Mouse (Mus musculus) lung, embryonic 15.5 days (tissue): ENCODE data around the gene Hjurp. TPM values are rescaled to one million over a fixed set of nuclear protein-coding genes. Genes with fewer than 3 reads are reported as not detected.

Experiments
- ATAC-seq: fragments of 200-750 bp; cut with Nextera tagmentation; 2 replicates; pipeline ENCODE4 v1.8.0; 2017; ENCODE audit warnings: moderate number of reproducible peaks, borderline replicate concordance; ENCODE audit not compliant: low FRiP score, low TSS enrichment; ENCODE audit errors: extremely low read depth
- H3K27ac ChIP-seq: fragments of 300-500 bp; sonication (generic); 2 replicates; pipeline ENCODE4 v1.5.1; 2015; ENCODE audit warnings: moderate library complexity, mild to moderate bottlenecking, inconsistent platforms
- H3K27me3 ChIP-seq: fragments of 300-500 bp; sonication (generic); 2 replicates; pipeline ENCODE4 v1.6.1; 2015; ENCODE audit warnings: inconsistent platforms
- H3K36me3 ChIP-seq: fragments of 300-500 bp; sonication (generic); 2 replicates; pipeline ENCODE4 v1.6.1; 2015; ENCODE audit warnings: inconsistent platforms
- H3K4me1 ChIP-seq: fragments of 300-500 bp; sonication (generic); 2 replicates; pipeline ENCODE4 v1.6.1; 2015; ENCODE audit warnings: inconsistent platforms
- H3K4me2 ChIP-seq: fragments of 300-500 bp; sonication (generic); 2 replicates; pipeline ENCODE4 v1.6.1; 2015; ENCODE audit warnings: inconsistent platforms, mild to moderate bottlenecking, moderate library complexity
- H3K4me3 ChIP-seq: fragments of 300-500 bp; sonication (generic); 2 replicates; pipeline ENCODE4 v1.5.1; 2015; ENCODE audit warnings: mild to moderate bottlenecking, inconsistent platforms
- H3K9ac ChIP-seq: fragments of 300-500 bp; sonication (generic); 2 replicates; pipeline ENCODE4 v1.6.1; 2015; ENCODE audit warnings: inconsistent platforms
- H3K9me3 ChIP-seq: fragments of 300-500 bp; sonication (generic); 2 replicates; pipeline ENCODE4 v1.6.1; 2016; ENCODE audit warnings: inconsistent platforms
- WGBS: fragments of 180-500 bp; shearing (Covaris S2); methylation state at CpG from one replicate; pipeline ENCODE4 v1.1.7; 2015; 5-methylcytosine and 5-hydroxymethylcytosine counted together
- polyA plus RNA-seq: library from polyadenylated mRNA; unstranded; fragments of >200 nt; fragmentation: Nextera tagmentation; extraction: Ambion mirVana; gene quantifications from 2 replicates; pipeline ENCODE4 v1.2.1, GENCODE M21; 2015

The Hjurp gene
- polyA plus RNA-seq, 1 experiment from 2014 or later: 198 TPM

DNA sequence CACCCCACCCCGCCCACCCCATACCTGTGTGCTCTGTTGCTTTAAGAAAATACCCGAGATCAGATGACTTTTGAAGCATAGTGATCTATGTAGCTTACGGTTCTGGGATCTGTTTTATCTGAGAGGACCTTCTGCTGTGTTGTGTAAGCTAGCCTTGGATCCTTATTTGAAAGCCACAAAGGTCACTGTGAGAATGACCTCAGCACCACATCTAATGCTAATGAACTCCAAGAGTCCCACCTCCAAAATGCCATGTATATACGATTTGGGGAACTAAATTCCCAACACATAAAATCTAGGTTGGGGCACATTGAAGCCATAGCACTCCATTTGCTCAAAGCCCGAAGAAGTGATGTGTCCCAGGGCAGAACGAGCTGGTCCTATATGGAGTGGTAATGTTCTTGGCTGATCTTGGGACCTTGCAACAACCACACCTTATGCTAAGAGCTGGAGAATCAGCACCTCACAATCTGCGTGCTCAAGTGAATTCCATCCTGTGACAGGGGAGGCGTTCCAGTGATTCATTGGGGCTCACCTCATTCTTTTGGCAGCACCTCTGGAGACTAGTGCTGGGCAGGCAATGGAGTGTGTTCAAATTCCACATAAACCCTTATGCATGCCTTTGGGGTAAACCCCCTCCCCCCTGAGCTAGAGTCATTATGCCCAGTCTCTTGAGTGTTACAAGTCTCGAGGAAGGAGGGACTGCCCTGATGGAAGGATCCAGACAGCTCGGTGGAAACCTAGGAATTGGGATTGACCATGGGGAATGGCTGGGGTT, 20.4 kb downstream of the Hjurp start:
- no peaks in the 10 kb centered on the region; the same call in 1 of the 2 replicates for H3K9me3 ChIP-seq
- no peaks in the 10 kb centered on the region for H3K27me3 ChIP-seq
- H3K4me1 ChIP-seq: no peaks in the 10 kb centered on the region
- 71% methylated on average over 10 of the region's 10 CpGs for WGBS
- H3K4me2 ChIP-seq: no peak overlapping the region
- H3K4me3 ChIP-seq: no peak overlapping the region
- no peak overlapping the region for H3K27ac ChIP-seq
- H3K9ac ChIP-seq: no peak overlapping the region
- peaks cover 24% of the 10 kb centered on the region for H3K36me3 ChIP-seq
- no peak for ATAC-seq

DNA sequence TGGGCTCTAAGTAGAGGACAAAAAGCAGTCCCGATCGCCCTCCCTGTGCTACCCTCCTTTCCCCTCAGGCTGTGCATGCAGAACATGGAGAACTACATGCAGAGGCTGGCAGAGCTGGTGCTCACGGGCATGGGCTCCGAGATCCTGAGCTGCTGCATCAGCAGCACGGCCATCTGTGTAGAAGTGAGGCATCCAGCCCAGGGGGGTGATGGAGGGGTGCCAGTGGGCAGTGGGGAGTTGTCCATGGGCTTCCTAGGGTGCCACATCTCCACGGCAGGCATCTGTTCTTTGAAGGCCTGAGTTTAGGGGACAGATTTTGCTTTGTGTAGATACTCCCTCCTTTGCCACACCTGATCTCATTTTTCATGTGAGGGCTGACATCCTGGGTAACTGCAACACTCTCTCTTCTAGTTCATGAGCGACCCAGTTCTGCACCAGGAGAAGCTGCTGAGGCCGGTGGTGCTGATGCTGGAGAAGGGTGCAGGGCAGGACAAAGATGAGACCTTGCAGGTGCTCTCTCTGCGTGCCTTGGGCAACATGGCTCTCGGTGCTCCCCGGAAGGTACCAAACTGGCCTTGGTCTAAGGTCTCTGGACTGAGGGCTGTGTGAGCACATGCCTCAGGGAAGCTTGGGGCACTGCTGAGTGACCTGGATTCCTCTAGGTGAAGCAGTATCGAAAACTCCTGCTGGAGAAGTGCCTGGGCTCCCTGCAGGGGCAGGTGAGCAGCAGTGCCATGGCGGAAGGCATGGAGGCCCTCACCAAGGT, 21.3 kb downstream of the Hjurp start:
- Histone ChIP-seq H3K9me3 (no peaks in the 10 kb centered on the region; the same call in 1 of the 2 replicates), H3K4me2 (no peak overlapping the region), H3K36me3 (peaks cover 15% of the 10 kb centered on the region; the same call in 1 of the 2 replicates), H3K27me3 (no peaks in the 10 kb centered on the region), H3K9ac (no peak overlapping the region), H3K4me1 (no peaks in the 10 kb centered on the region), H3K4me3 (no peak overlapping the region), H3K27ac (no peak overlapping the region)
- whole genome bisulfite sequencing: 77% methylated on average over 13 of the region's 13 CpGs
- no peak for ATAC-seq

DNA sequence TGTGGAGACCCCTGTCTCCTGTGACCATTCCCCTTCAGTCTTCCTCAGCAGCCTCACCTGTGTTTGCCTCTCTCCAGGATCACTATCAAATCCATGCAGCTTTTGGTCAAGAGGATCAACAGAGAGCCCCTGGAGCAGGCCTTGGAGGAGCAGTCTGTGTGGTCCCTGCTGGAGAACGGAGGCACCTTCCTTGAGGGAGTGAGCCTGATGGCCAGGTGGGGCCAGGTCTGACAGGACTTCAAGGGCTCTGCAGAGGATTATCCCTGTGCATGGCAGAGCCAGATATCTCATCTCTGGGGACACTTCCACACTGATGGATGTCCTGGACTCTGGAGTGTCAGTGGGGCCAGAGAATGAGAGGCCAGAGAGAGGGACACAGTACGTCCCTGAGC, 22.0 kb downstream of the Hjurp start:
- Histone ChIP-seq H3K9me3 (peaks cover 4% of the 10 kb centered on the region; the same call in 1 of the 2 replicates), H3K4me2 (no peak overlapping the region), H3K27me3 (no peaks in the 10 kb centered on the region), H3K27ac (no peak overlapping the region), H3K36me3 (peaks cover 9% of the 10 kb centered on the region; the same call in 1 of the 2 replicates), H3K4me3 (no peak overlapping the region), H3K9ac (no peak overlapping the region), H3K4me1 (no peaks in the 10 kb centered on the region)
- 51% methylated on average over 2 of the region's 2 CpGs for WGBS
- ATAC-seq: no peak

DNA sequence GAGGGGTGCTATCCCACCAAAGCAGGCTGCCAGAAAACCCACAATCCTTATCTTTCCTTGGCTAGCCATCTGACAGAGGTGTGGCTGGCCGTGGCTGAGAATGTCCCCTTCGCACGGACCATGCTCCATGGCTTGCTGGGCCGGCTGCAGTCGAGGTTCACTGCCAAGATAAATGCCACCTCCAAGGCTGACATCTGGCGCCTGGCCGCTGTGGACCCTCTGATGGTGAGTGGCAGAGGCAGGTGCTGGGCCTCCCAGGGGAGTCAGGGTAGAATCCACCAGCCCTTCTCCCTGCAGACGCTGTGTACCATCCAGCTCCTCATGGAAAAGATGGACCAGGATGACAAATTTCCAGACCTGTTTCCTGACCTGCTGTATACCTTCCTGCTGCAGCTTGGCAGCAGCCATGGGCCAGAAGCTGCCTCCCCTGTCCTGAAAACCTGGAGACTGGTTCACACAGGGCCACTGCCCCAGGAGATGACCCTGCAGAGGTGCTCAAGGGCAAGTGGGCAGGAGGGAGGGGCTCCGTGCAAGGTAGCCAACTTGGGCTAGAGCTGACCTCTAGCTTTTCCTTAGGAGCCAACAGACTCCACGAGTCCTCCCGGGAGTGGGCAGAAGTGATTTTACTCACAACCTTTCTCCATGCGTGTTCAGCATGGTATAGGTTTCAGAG, 22.5 kb downstream of the Hjurp start:
- 83% methylated on average over 12 of the region's 12 CpGs for WGBS
- H3K36me3 ChIP-seq: peaks cover 4% of the 10 kb centered on the region; the same call in 1 of the 2 replicates
- H3K27ac ChIP-seq: no peak overlapping the region
- no peaks in the 10 kb centered on the region for H3K4me1 ChIP-seq
- ATAC-seq: no peak
- no peak overlapping the region for H3K4me3 ChIP-seq
- H3K9ac ChIP-seq: no peak overlapping the region
- H3K9me3 ChIP-seq: peaks cover 8% of the 10 kb centered on the region
- H3K27me3 ChIP-seq: no peaks in the 10 kb centered on the region
- H3K4me2 ChIP-seq: no peak overlapping the region

DNA sequence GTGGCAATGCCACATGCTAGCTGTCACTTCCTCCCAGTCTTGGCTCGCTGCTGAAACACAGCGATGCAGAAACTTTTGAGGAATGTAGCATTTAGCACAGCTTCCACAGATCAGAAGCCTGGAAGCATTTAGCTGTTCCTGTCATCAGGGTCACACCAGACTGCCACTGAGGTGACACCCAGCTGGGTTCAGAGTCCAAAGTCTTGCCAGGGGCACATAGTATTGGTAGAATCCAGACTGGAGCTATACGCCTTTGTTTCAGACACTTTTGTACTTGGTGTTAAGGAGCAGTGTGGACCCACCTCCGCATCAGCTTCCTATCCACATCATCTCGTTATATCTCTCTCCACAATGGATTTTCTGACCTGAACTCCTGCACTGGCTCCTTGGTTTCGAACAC, 23.9 kb downstream of the Hjurp start:
- Histone ChIP-seq H3K9me3 (peaks cover 19% of the 10 kb centered on the region), H3K27me3 (no peaks in the 10 kb centered on the region), H3K27ac (no peak overlapping the region), H3K4me2 (no peak overlapping the region), H3K4me3 (no peak overlapping the region), H3K4me1 (no peaks in the 10 kb centered on the region), H3K9ac (no peak overlapping the region), H3K36me3 (no peaks in the 10 kb centered on the region)
- no peak for ATAC-seq
- 69% methylated on average over 6 of the region's 6 CpGs for WGBS

DNA sequence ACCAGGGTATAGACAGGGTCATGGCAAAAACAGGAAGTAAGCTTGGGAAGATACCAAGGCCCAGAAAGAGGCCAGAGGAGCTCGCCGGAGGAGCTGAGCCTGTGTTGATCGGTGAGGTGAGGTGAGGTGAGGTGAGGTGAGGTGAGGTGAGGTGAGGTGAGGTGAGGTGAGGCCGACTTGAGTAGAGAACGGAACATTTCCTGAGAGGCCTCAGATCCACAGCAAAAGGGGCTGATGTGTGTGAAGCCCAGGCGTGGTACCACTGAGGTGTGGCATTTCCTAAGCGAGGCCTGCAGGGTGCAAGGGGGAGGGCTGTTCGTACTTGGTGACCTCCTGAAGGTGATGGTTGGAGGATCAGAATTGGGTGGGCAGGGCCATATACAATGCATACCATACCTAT, 24.3 kb downstream of the Hjurp start:
- H3K27ac ChIP-seq: no peak overlapping the region
- H3K9me3 ChIP-seq: peaks cover 19% of the 10 kb centered on the region
- H3K36me3 ChIP-seq: no peaks in the 10 kb centered on the region
- H3K4me2 ChIP-seq: no peak overlapping the region
- no peaks in the 10 kb centered on the region for H3K4me1 ChIP-seq
- H3K4me3 ChIP-seq: no peak overlapping the region
- ATAC-seq: no peak
- H3K27me3 ChIP-seq: no peaks in the 10 kb centered on the region
- H3K9ac ChIP-seq: no peak overlapping the region
- 72% methylated on average over 8 of the region's 8 CpGs for WGBS

DNA sequence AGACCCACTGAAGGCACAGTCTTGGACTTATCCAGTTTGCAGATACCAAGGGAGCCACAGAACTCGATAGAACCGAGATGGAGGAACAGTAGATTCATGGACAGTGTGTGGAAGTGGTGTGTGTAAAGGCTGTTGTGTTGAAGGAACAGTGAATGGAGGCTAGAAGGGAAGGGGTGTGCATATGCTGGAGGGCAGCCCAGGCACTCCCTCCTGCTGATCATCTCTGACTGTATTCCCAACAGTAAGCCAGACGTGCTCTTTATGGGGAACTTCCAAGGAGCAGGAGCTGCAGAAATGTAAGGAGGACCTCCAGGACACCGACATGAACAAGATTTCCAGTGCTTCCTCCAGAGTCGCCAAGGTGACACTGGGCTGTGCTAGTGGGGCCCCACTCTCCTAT, 27.4 kb downstream of the Hjurp start:
- ATAC-seq: no peak
- H3K36me3 ChIP-seq: no peaks in the 10 kb centered on the region
- H3K4me2 ChIP-seq: no peak overlapping the region
- H3K27ac ChIP-seq: no peak overlapping the region
- no peaks in the 10 kb centered on the region for H3K27me3 ChIP-seq
- no peak overlapping the region for H3K9ac ChIP-seq
- no peaks in the 10 kb centered on the region for H3K4me1 ChIP-seq
- WGBS: 78% methylated on average over 5 of the region's 5 CpGs
- H3K4me3 ChIP-seq: no peak overlapping the region
- H3K9me3 ChIP-seq: peaks cover 19% of the 10 kb centered on the region

DNA sequence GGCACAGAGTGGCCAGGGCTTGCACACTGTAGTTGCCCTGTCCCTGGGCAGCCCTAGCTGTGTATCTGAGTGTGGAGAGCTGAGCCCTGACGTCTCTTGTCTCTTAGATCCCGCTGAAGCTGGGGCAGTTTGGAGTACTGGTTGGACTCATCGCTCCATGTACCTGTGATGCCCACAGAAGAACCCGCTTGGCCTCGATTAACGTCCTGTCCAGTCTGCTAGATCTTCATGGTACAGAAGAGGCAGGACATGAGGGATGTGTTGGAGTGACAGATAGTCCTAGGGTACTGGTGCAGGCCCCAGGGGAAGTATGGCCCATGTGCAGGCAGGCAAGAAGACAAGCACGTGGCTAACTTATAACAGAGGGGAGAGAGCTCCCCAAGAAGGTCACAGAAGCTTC, 27.8 kb downstream of the Hjurp start:
- H3K27ac ChIP-seq: no peak overlapping the region
- no peak overlapping the region for H3K9ac ChIP-seq
- H3K4me3 ChIP-seq: no peak overlapping the region
- no peaks in the 10 kb centered on the region for H3K4me1 ChIP-seq
- no peaks in the 10 kb centered on the region for H3K36me3 ChIP-seq
- H3K9me3 ChIP-seq: peaks cover 19% of the 10 kb centered on the region
- H3K4me2 ChIP-seq: no peak overlapping the region
- no peaks in the 10 kb centered on the region for H3K27me3 ChIP-seq
- ATAC-seq: no peak
- 72% methylated on average over 7 of the region's 7 CpGs for WGBS

DNA sequence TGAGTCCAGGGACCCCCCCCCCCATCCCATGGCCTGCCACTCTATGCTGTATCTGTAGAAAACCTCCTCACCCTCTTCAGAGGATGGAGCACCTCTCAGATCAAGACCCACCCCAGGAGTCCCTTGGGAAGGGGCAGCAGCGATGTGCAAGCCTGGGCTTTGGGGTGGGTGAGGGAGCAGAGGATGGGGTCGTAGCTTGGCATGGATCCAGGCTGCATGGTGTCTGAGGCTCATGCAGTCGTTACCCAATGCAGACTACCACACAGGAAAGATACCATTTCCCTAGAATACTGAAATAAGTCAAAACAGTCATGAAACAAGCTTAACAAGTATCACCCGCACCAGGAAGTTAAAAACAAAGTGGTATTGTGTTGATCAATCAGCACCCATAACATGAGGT, 28.8 kb downstream of the Hjurp start:
- Histone ChIP-seq H3K36me3 (no peaks in the 10 kb centered on the region), H3K4me1 (no peaks in the 10 kb centered on the region), H3K4me2 (no peak overlapping the region), H3K27ac (no peak overlapping the region), H3K4me3 (no peak overlapping the region), H3K27me3 (no peaks in the 10 kb centered on the region), H3K9ac (no peak overlapping the region), H3K9me3 (peaks cover 19% of the 10 kb centered on the region)
- peak; percentile 4; the same call in 1 of the 2 replicates for ATAC-seq
- WGBS: 64% methylated on average over 4 of the region's 4 CpGs

DNA sequence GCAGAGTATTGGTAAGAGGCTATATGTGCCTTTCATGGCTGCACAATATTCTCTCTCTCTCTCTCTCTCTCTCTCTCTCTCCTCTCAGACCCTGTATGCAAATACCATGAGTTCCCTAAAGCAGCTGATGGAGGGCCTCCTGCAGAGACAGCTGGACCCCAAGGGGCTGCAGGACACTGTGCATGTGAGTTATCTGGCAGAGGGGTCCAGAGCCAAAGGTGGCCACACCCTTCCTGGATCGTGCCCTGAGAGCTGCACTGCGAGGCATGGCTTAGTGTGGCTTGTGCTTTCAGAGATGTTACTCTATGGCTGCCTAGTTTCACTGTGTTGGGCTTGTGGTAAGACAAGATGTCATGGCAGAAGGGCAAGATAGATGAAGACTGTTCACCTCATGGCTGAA, 29.8 kb downstream of the Hjurp start:
- Histone ChIP-seq H3K27ac (no peak overlapping the region), H3K36me3 (no peaks in the 10 kb centered on the region), H3K4me1 (no peaks in the 10 kb centered on the region), H3K4me2 (no peak overlapping the region), H3K9me3 (peaks cover 23% of the 10 kb centered on the region), H3K27me3 (no peaks in the 10 kb centered on the region), H3K9ac (no peak overlapping the region), H3K4me3 (no peak overlapping the region)
- 45% methylated on average over 2 of the region's 2 CpGs for WGBS
- no peak for ATAC-seq

DNA sequence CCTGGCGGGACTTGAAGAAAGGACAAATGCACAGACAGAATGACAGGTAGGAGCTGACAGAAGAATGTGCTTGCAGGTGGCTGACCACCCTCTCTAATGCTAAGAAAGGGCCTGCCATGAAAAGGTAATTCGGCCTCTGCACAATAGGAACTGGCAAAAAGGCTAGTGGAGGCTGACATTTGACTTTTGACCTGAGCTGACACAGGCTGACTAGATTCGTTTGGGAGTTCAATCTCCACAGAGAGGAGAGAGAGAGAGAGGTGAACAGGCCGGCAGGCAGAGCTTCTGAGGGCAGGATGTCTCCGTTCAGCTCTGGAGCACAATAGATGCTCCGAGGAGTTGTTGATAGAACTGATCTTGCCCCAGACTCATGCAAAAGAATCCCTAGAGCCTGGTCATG, 31.0 kb downstream of the Hjurp start:
- peaks cover 25% of the 10 kb centered on the region for H3K9me3 ChIP-seq
- H3K27ac ChIP-seq: no peak overlapping the region
- no peak for ATAC-seq
- H3K4me2 ChIP-seq: no peak overlapping the region
- no peaks in the 10 kb centered on the region for H3K36me3 ChIP-seq
- H3K27me3 ChIP-seq: no peaks in the 10 kb centered on the region
- no peak overlapping the region for H3K9ac ChIP-seq
- H3K4me1 ChIP-seq: no peaks in the 10 kb centered on the region
- WGBS: 47% methylated on average over 6 of the region's 6 CpGs
- no peak overlapping the region for H3K4me3 ChIP-seq

DNA sequence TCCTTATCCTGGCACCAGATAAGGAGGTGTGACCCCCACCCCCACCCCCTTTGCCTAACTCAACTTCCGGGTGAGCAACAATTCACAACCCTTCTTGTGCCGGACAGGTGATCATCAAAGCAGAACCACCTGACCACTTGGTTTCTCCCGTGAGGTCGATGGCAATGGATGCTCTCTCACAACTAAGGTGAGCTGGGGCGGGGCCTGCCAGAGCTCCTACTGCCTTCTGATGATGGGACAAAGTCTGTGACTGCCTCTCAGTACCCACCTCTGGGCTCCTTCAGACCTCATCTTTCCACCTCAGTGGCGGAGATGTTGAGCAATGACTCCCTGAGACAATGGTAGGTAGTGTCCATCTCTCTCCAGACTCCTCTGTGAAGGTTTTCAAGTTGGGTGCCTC, 31.6 kb downstream of the Hjurp start:
- WGBS: 74% methylated on average over 6 of the region's 6 CpGs
- no peak for ATAC-seq
- H3K27ac ChIP-seq: no peak overlapping the region

More for the DNA sequence above, 31.6 kb downstream of the Hjurp start:
- H3K4me1 ChIP-seq: no peaks in the 10 kb centered on the region
- H3K27me3 ChIP-seq: no peaks in the 10 kb centered on the region
- no peaks in the 10 kb centered on the region for H3K36me3 ChIP-seq
- no peak overlapping the region for H3K4me3 ChIP-seq
- H3K9me3 ChIP-seq: peaks cover 28% of the 10 kb centered on the region
- no peak overlapping the region for H3K4me2 ChIP-seq
- no peak overlapping the region for H3K9ac ChIP-seq
